Mouse (Mus musculus): Measurements from ENCODE around the gene Car1. TPM values are rescaled to one million over a fixed set of nuclear protein-coding genes. Genes with fewer than 3 reads are reported as not detected.
"Not testable (repeated sequence)": the region's sequence is repeated elsewhere in the genome, so short reads cannot be mapped to it uniquely, and the experiment has no call there.

Gene Car1
- not detected for total RNA-seq (2022)

DNA sequence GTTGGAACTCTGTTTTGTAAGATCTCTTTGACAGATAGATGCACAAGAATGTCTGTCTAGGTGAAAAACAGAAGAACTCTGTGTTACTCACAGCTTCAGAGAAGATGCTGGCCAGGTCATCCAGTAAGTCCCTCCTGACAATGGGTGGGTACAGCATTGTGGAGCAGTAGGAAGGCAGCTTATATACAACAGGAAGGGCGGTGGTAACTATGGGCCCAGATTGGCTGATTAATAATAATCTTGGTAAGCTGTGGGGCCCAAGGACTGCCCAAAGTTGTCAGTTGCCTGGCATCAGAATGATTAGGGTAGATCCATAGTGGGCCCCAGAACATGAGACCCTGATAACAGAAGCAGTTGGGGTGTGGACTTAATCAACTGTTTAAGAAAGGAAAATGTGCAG, at the start of gene Car1:
TSS of gene Car1 (minus strand) at position 158 of the 400 bp plus-strand sequence.
- DNase-seq (ENCODE audit: low spot score in 2 of 2) = no peak

DNA sequence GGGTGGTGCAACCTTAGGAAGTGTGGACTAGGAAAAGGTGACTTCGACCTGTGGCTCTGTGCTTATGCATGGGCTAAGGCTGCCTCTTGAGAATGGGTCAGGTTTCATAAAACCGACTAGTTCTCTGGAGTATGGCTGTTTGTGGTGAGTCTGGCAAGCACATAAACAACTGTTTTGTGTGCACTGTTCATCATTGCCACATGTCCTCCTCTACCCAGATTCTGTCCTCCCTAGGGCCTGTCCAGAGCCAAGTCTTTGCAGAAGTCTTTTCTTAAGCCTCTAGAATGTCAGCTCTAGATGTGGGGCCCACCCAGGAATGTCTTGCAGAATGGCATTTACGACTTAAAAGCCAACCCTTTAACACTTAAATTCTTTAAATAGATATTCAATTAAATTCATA, 49.7 kb upstream of the Car1 start:
- DNase-seq (ENCODE audit: low spot score in 2 of 2) = no peak

DNA sequence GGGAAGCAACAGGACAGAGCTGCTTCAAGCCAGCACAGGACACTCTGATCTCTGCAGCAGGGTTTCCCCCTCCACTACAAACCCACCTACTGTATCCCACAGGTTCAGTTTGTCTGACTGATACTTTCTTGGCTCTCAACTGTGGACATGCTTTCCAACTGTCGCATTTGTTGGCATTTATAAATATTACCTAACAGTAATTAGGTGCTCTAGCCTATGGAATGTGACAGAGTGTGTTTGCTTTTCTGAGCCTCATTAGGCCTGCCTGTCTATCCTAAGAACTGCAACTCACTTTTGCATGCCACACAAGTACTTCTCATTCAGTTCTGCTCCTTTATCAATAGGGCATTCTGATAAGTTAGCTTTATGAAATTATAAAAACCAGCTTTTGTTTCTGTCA, 46.3 kb upstream of the Car1 start:
- no peak for DNase-seq (ENCODE audit: low spot score in 2 of 2)

DNA sequence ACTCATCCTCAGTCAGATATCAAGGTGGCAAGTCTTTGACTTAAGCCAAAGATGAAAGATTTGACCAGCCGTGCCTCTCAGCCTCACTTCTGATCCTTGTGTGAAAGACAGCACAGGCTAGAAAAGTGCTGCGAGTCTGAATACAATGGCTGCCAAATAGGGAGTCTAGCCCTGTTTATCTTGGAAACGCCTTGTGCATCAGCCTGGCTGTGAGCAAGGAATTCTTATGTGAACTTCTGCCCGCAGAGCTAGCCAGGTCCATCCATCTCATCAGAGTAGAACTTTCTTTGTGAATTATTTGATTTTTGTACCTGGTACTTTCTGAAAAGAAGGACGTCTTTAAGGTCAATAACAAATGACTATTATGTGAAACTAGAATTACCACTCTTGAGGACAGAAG, 45.8 kb upstream of the Car1 start:
- no peak for DNase-seq (ENCODE audit: low spot score in 2 of 2)

DNA sequence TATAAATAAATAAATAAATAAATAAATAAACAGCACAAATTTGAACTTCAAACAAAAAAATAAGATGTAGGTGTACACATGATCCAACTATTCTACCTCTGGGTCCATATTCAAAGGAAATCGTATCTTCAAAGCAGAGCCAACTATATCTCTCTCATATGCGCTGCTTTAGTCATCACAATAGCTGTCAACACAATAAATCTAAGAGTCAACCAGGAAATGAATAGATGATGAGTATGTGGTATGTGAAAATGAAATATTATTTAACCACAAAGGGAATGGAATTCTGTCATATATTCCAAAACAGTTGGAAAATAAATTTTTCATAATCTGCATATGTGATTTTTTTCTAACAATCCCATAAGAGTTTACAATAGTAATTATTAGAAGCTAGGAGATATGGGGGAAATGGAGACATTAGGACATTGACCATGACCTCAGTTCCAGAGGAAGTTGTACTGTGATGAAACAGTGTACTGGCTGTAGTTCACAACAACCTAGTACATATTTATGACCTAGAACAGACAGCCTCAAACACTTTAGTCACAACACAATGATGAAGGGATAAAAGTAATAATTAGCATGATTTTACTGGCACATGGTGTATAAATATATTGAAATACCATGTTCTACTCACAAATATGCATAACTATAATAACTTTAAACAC, 40.6 kb upstream of the Car1 start:
- no peak for DNase-seq (ENCODE audit: low spot score in 2 of 2)

DNA sequence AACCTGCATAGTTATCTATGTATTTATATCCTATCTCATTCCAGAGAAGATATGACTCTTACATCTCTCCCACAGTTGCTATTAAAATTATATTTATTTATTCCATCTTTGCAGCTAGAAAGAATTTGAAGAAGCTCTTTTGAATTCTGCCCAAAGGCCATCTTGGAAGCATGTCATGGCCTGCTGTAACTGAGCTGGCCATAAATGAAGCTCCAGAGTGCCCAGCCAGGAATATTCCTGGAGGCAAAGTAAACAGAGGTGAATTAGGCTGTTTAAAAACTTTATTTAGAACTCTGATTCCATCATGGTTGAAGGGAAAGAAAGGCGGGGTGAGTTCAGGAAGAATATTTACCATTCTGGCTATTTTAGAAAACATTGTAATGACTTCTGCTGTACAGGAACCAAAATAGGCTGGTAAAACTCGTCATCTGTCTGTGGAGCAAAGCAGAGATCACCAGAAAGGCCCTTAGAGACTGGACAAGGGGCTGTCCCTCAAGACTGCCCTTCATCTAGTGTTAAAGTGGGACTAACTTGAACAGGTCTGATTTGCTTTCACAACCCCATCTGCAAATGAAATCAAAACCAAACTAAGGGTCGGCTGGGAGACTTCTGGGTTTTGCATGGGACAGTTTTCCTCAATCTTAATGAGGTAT, 31.4 kb upstream of the Car1 start:
- no peak for DNase-seq (ENCODE audit: low spot score in 2 of 2)

DNA sequence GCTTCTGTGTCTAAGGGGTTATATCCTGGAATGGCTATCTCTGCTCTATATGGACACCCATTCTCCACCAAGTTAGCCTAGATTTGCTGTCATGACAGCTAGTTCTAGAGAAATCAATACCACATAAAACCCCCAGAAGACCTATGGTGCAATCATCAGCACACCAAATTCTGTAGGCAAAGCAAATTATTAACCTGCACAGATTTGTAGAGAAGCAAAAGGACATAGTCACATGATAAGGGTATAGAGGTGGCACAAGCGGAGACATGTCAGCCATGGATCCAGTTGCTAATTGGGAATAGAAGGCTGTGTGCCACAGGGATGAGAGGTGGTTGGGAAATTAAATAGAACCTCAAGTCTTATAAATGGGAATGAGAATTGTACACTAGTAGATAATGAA, 30.8 kb upstream of the Car1 start:
- DNase-seq (ENCODE audit: low spot score in 2 of 2) = no peak

DNA sequence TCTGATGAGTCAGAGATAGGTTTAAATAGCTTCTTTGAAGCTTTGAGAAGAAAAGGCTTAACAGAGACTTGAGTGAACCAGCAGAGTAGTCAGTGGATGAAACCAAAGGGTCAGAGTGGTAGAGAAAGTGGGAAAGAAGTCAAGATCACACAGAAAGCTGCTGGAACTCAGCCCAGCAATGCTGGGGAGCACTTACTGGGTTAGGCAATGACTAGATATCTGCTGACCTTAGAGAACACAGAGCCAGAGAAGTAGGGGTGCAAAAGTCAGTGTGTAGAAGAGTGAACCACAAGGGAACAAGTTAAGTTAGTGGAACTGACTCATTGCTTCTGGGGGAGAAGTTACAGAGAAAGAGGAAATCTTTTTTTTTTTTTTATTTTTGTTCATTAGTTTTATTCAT, 24.6 kb upstream of the Car1 start:
- DNase-seq (ENCODE audit: low spot score in 2 of 2) = no peak

DNA sequence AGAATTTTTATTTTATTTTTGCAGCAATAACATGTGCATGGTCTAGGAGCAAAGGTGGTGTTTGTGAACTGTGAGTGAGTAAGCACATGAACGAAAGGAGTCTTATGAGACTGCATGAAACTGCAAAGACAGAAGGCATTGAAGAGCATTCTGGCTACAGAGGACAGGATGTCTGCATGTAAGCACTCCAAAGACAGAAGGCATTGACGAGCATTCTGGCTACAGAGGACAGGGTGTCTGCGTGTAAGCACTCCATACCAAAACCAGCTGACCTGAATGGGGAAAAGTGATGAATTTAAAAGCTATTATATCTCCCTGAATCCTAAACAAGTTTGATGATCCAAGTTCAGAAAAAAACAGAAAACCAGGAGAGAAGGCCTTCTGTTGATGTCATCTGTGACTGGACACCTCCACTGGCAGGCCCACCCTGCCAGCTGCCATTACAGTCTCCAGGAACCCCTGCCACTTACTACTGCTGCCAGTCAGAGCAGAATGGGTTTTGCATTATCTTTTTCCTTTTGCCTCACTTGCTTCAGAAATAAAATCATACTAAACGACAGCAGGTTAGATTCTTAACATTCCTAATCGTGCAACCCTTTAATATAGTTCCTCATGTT, 23.2 kb upstream of the Car1 start:
- no peak for DNase-seq (ENCODE audit: low spot score in 2 of 2)

DNA sequence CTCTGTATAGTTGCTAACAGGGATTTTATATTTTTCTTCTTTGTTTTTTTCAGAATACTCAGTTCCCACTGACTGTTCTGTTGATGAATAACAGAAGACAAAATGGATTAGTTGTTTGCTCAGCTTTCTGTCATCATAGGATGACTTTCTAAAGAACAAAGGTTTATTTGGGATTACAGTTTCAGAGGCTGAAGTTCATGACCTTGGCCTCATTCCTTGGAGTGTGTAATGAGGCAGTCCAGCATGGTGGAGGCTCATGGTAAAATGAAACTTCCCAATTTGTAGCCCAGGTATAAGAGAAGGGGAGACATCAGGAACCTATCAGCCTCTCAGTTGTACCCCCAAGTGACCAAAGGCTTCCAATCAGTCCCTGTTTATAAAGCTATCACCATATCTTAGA, 20.7 kb upstream of the Car1 start:
- no peak for DNase-seq (ENCODE audit: low spot score in 2 of 2)

DNA sequence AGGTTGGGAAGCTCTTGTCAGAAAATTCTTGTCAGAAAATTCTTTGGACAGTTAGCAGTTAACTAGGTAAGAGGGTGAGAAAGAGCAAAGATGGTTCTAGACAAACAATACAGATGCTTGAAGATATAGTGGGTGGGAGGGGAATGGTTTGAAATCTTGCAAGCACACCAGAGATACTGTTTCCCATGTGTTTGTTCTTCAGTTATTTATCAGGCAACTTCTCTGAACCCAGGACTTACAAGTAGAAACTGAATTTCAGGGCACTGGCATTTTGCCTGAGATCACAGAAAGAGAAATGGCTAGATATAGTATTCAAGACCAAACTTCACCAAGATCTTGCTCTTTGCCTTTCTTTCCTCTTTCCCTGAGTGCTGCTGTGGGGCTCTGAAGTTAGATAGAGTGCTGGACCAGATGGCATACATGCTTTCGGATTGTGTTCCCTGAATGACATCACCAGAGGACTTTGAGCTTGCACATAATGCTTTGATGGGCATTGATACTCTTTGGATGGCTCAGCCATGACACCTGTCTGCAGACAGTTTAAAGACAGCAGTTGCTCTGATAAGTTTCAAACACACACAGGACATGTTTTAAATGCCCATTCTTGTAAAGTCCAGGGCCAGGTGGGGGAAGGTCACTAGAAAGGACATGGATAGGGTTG, 11.8 kb upstream of the Car1 start:
- no peak for DNase-seq (ENCODE audit: low spot score in 2 of 2)

DNA sequence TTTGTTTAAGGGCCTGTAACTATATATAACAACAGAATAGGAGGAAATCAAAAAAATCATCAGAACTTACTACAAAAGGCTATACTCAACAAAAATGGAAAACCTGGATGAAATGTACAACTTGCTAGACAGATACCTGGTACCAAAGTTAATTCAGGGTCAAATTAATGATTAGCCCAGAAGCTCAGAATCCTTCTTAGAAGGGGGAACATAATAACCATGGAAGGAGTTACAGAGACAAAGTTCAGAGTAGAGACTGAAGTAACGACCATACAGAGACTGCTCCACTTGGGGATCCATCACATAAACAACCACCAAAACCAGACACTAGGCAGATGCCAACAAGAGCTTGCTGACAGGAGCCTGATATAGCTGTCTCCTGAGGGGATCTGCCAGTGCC, 7.2 kb upstream of the Car1 start:
- DNase-seq (ENCODE audit: low spot score in 2 of 2) = not testable (repeated sequence)

DNA sequence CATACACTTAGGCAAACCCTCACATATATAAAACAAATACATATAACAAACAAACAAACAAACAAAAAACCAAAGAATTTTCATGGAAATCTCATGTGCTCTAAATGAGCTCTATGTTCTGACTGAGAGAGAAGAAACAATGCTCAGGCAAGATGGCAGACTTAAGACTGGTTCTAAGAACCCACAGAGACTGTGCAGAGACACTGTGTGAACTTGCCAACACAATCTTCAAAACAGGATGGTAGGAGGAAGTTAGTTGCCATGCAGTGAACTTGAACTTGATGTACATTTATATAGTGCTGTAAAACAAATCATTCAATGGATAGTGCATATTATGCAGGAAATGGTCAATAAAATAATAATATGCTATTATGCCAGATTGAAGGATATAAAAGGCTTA, 1.5 kb downstream of the Car1 start:
- no peak for DNase-seq (ENCODE audit: low spot score in 2 of 2)

DNA sequence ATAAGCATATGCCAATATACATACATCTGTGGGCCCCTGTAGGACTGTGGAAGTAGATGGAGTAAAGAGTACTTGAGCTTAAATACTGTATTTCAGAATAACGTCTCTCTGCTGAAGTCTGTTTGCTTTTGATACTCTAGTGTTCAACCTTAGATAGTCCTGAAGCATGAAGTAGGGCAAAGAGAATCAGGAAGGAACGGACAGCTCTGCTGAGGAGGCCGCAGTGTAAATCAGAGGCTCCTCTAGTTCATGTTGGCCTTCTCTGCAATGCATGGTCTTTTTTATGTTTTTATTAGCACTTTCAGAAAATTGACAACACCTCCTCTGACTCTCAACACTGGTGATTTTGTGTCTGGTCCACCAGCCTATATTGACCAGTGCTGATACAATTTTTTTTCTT, 2.2 kb downstream of the Car1 start:
- DNase-seq (ENCODE audit: low spot score in 2 of 2) = no peak

DNA sequence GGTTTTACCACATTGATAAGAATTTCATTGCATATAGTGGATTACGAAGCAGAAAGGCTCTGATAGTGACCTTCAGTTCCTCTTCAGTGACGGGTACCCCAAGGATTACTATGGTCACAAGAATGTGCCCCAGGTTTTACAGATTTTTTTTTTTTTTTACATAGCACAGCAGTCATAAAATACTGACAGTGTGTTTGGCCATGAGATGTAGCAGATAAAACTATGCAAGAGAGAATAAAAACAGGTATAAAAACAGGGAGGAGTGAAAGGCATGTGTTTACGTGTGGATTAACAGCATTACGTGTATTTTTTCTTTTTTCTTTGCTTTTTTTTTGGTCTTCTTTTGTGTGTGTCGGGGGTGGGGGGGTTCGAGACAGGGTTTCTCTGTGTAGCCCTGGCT, 3.3 kb downstream of the Car1 start:
- no peak for DNase-seq (ENCODE audit: low spot score in 2 of 2)

DNA sequence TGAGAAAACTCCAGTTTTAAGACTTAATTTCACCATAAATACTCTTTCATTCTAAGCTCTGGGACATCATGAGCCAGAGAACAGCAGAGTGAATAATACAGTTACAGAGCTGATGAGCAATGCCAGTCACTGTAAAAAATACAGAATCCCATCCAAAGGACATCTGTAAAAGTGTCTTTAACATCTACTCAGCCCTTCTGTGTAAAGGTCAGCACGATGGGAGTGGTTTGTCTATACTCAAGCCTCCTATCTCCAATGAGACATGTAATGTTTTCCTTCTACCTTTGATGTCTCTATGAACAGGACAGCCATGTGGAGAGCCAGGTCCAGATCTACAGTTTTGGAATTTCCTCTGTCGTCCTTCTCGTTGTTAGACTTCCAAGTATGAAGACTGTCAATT, 11.1 kb downstream of the Car1 start:
- no peak for DNase-seq (ENCODE audit: low spot score in 2 of 2)

DNA sequence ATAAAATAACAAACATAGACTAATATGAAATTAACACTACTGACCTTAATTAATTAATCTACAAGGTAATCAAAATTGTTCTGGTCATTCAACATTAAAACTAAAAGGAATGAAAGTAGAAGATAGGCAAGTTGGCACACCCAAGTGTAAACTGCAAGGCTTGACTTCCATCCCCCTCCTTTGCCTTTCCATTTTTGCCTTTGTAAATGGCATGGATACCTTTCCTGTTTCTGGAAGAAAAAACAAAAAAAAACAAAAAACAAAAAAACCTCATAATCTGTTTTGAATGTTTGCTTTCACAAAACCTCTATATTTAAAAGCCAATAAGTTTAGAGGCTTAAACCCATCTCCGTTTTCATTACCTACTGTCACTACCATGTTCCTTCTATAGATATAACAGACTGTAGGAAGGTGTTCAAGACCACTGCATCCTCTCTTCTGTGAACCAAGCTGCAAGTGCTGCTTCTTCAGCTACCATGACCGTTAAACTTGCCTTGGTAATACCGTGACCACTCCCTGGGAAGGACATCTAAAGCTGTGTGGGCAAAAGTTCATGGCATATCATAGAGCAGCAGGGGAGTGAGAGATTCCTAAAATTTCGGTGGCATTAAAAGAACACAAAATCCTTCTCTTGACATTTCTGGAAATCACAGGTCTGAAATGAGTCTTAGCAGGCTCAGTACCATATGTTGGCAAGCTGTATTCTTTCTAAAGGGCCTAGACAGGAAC, 12.7 kb downstream of the Car1 start:
- DNase-seq (ENCODE audit: low spot score in 2 of 2) = no peak

DNA sequence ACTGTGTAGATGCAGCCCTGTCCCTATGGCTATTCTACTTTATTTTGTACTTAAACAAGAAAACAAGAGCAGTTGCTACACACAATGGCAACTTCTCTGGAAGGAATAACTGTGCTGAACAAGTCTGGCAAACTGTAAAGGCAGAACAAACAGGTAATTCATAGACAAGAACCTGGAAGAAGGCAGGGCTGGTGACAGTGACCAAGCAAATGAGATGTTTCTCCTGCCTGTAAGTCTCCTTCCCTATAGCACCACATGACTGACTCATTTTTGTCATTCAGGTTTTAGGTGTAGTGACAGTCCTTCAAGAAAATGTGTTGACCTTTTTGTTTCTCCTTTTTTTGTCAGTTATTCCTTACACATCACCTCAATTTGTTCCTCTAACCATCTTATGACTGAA, 16.1 kb downstream of the Car1 start:
- no peak for DNase-seq (ENCODE audit: low spot score in 2 of 2)

DNA sequence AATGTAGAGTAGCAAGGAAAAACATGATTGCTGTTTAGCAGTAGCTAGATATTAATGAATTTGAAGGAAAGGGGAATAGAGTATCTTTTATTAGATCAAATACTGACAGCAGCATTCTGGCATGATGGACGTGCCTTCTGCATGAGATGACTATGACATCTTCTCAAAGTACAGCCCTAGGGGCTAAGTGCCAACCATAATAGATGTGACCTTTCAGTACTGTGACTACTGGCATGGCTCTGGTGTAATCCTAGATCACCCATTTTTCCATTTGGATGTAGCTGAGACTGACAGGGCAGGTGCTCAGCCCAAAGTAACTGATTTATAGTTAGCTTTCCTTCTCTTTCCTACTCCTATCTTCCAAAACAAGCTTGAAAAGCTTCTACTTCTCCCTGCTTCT, 20.6 kb downstream of the Car1 start:
- DNase-seq (ENCODE audit: low spot score in 2 of 2) = no peak

DNA sequence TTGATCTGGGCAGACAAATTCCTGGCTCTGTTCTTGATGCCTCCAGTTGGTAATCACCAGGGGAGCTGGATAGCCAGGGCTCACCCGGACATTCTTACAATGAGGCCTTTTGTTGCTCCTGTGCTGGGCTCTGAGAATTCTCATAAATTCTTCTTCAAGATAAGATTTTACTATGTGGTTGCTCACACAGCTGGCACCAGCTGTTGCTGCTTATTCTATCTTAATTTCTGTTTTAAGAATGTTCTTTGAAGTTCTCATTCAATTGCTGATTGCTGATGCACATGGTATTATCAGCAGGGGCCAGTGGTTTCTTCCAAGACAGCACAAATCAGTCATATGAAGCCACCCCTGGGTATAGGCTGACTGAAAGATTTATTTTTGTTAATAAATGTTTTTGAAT, 21.0 kb downstream of the Car1 start:
- DNase-seq (ENCODE audit: low spot score in 2 of 2) = no peak

DNA sequence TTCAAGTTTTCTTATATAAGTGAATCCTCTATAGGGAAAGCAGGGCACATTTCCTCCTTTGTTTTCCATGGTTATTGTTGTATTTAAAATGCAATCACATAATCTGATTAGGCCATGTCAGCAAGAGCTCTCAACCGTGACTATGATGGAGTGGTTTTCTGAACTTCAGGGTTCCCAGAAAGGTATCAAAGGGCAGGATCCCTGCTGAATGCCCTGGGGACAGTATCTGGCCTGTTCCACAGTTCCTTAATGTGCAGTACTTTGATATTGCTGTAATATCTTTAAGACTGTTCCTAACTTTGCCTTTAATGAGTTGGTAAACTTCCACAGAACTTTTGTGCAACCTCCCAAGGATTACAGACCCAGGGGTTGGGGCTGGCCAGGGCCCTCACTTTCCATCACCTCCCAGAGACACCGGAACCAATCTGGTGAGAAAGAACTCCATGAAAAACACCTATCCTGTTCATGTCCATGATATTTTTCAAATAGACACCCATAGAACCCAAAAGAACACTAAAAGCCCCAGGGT, 21.6 kb downstream of the Car1 start:
- no peak for DNase-seq (ENCODE audit: low spot score in 2 of 2)

DNA sequence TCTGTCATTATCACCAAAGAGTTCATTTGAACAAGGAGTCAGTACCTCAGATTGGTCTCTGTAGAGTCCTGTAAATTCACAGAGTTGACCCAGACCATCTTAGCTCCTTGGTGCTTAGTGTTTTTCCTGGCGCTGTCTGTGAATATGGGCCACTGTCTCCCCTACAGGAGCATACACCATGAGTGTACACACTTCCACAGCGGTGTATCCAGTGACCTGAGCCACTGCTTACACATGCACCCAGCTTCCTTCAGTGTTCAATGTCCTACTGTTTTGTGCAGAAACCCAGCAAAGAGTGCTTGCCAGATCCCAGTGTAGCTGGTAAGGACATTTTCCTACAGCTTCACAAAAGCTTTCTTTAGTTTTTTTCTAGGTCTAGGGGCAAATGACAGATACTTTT, 22.8 kb downstream of the Car1 start:
- no peak for DNase-seq (ENCODE audit: low spot score in 2 of 2)
